In the genomic region with DNA sequence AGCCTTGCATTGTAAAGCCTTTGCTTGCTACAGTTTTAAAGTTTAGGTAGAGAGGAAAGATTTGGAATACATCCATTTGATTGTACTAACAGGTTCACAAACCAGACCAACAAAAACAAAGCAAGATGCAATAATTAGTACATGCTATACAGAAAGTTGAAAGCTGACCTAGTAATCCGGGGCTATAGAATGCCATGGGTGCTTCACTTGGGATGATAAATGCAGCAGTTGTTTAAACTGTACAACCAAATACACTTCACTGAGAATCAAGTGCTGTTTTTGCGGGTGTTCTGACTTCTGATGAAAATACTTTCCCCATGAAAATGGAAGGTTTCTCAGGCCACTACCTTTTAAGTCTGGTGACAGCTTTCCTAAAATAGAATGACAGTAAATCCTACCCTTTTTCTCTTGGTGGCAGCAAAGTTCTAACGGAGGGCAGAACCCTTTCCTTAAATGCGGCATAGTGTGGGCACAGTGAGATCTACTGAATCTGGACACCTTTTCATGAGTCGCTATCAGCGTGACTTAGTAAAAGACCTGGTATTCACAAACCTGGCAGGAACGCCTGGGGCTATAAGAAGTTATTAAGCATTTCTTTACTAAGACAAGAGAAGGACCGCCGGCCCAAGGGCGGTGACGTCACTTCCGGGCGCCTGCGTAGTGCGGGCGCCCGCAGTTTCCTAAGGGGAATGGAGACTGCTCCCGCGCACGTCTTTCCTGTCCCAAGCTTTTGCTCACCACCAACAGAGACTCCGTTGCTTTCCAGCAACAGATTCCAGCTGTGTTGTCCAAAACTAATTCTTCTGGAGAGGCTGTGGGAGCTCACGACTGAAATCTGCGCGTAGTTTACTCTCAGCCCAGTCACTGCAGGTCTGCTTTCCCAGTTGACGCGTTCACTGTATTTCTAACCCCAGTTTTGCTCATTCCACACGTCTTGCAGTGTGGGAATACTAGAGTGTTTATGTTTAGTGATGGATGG, we compare ENCODE assay signal across 8 mouse cellular contexts. TPM values are rescaled to one million over a fixed set of nuclear protein-coding genes. Genes with fewer than 3 reads are reported as not detected.
DNase-seq lines count a peak whose midpoint lies in the region; ATAC-seq lines count a peak whose summit lies in the region.

A gene (plus strand): TSS at position 636 of the 979 bp plus-strand sequence.

- intact Hi-C loops in gastrocnemius, postnatal 14 days (cut with DNase I; ENCODE audit: low total_unique reads) = no loop called here
- intact Hi-C loops in left cerebral cortex, postnatal 10 days (cut with DNase I) = no loop called here

- peak; percentile 95 for ATAC-seq in inflammation-experienced regulatory T-cells, adult 6 months
- ATAC-seq in megakaryocyte-erythroid progenitor cell, adult 5-6 weeks (replicated peaks; ENCODE audit: low FRiP score, low TSS enrichment, poor library complexity, severe bottlenecking) = peak; percentile 99

- DNase-seq in adrenal gland, adult (ENCODE audit: inconsistent age in 2 of 2, low spot score in 1 of 2) = peak; percentile 88 to 97
- DNase-seq in embryo, embryonic 10.5 days (ENCODE audit: low spot score) = peak; percentile 92
- peak; percentile 84 for DNase-seq in gastrocnemius, postnatal 14 days
- DNase-seq in left cerebral cortex, postnatal 10 days (ENCODE audit: extremely low spot score in 1 of 2, low spot score in 2 of 2) = peak; percentile 81 to 91
- peak; percentile 85 for DNase-seq in right cerebral cortex, postnatal 25 days
- DNase-seq in urinary bladder, postnatal 4 days (ENCODE audit: low spot score in 2 of 2) = peak; percentile 72 to 85

RNA-seq across cellular contexts. Expression of the gene that starts here (rescaled TPM):
- 10 to 100 TPM; 17.9 to 18.5 TPM for total RNA-seq in gastrocnemius, postnatal 14 days (2021)
- 10 to 100 TPM; 18.6 to 23.2 (median 21.5) TPM for polyA plus RNA-seq in inflammation-experienced regulatory T-cells, adult 6 months (2017; shearing (Covaris generic))
- total RNA-seq in left cerebral cortex, postnatal 10 days (2021) = 10 to 100 TPM; 16.1 to 19.7 TPM
- total RNA-seq in megakaryocyte-erythroid progenitor cell, adult 5-6 weeks (2014; fragmentation: Nextera tagmentation) = 28.9 and 42.9 TPM in 2 replicates
- total RNA-seq in megakaryocyte-erythroid progenitor cell, adult 5-6 weeks (2017) = 34.2 and 34.9 TPM in 2 replicates

Comparison
In these comparisons a context has a peak if more than half of its experiments do, and no peak if none do; other contexts are left out.
1. Peak in every context shown above with its lines: DNase-seq and ATAC-seq.